Mouse (Mus musculus) MEL (cell line): Measurements from ENCODE around the gene Oxld1. TPM values are rescaled to one million over a fixed set of nuclear protein-coding genes. Genes with fewer than 3 reads are reported as not detected.

Source experiments
- DNase-seq: peaks from one replicate; pipeline ENCODE4 v3.0.0; 2011; ENCODE audit warnings: low read depth, low spot score
- H3K27ac ChIP-seq: 2 replicates; pipeline ENCODE4 v1.5.1; 2012; ENCODE audit warnings: low read depth, mild to moderate bottlenecking, control low read depth, low read length, moderate library complexity; ENCODE audit not compliant: control insufficient read depth
- H3K27me3 ChIP-seq, 2 experiments: fragments of 150-350 bp in 1 of 2; sonication (generic) in 1 of 2; 2 replicates each; pipeline ENCODE4 v1.6.1; 2012; ENCODE audit warnings: low read length in 2 of 2, mild to moderate bottlenecking in 2 of 2, improper control_type of control experiment in 1 of 2, moderate library complexity in 1 of 2; ENCODE audit not compliant: insufficient read depth in 2 of 2, control insufficient read depth in 1 of 2
- H3K36me3 ChIP-seq, 2 experiments: 2 replicates each; pipeline ENCODE4 v1.6.1; 2012 to 2014; ENCODE audit warnings: low read length in 2 of 2, improper control_type of control experiment in 1 of 2, inconsistent platforms in 1 of 2, mild to moderate bottlenecking in 1 of 2; ENCODE audit not compliant: insufficient read depth in 2 of 2, control insufficient read depth in 1 of 2
- H3K4me1 ChIP-seq, 2 experiments: fragments of 150-350 bp in 1 of 2; sonication (generic) in 1 of 2; 2 replicates each; pipeline ENCODE4 v1.6.1; 2012; ENCODE audit warnings: low read length in 2 of 2, improper control_type of control experiment in 1 of 2, mild to moderate bottlenecking in 1 of 2; ENCODE audit not compliant: insufficient read depth in 2 of 2, control insufficient read depth in 1 of 2
- H3K4me3 ChIP-seq, 2 experiments: fragments of 150-350 bp in 1 of 2; sonication (generic) in 1 of 2; 2 replicates each; pipeline ENCODE4 v1.5.1; 2012; ENCODE audit warnings: low read depth in 2 of 2, low read length in 2 of 2, mild to moderate bottlenecking in 2 of 2, moderate library complexity in 2 of 2, control low read depth in 1 of 2, improper control_type of control experiment in 1 of 2; ENCODE audit not compliant: control insufficient read depth in 1 of 2, insufficient read depth in 1 of 2
- H3K79me2 ChIP-seq: 2 replicates; pipeline ENCODE4 v1.6.1; 2012; ENCODE audit warnings: mild to moderate bottlenecking, low read length, moderate library complexity; ENCODE audit not compliant: control insufficient read depth, poor library complexity, insufficient read depth
- H3K9ac ChIP-seq: 2 replicates; pipeline ENCODE4 v1.6.1; 2012; ENCODE audit warnings: low read depth, mild to moderate bottlenecking, control low read depth, low read length, moderate library complexity; ENCODE audit not compliant: control insufficient read depth, poor library complexity, severe bottlenecking
- H3K9me3 ChIP-seq: fragments of 150-350 bp; sonication (generic); replicated peaks from 2 replicates; pipeline ENCODE4 v1.6.1; 2012; ENCODE audit warnings: mild to moderate bottlenecking, low read length, improper control_type of control experiment, moderate library complexity; ENCODE audit not compliant: insufficient read depth
- CHD2 ChIP-seq: IDR thresholded peaks from 2 replicates; pipeline ENCODE4 v1.6.1; 2011; ENCODE audit warnings: low read length, improper control_type of control experiment
- CTCF ChIP-seq, 3 experiments: IDR thresholded peaks in 2 of 3; conservative IDR thresholded peaks in 1 of 3; 2 replicates each; pipeline ENCODE4 v1.5.1; 2011 to 2012; ENCODE audit warnings: low read length in 3 of 3, low read depth in 2 of 3, mild to moderate bottlenecking in 2 of 3, improper control_type of control experiment in 1 of 3, inconsistent platforms in 1 of 3, mixed read lengths in 1 of 3, moderate library complexity in 1 of 3; ENCODE audit not compliant: control insufficient read depth in 1 of 3, insufficient read depth in 1 of 3, poor library complexity in 1 of 3, severe bottlenecking in 1 of 3
- E2F4 ChIP-seq: IDR thresholded peaks from 2 replicates; pipeline ENCODE4 v1.6.1; 2011; ENCODE audit warnings: low read depth, low read length, improper control_type of control experiment, borderline replicate concordance
- ELF1 ChIP-seq: IDR thresholded peaks from 2 replicates; pipeline ENCODE4 v1.6.1; 2014; ENCODE audit warnings: low read depth, mild to moderate bottlenecking, inconsistent platforms, low read length, improper control_type of control experiment, moderate library complexity
- ETS1 ChIP-seq: IDR thresholded peaks from 2 replicates; pipeline ENCODE4 v1.6.1; 2012; ENCODE audit warnings: low read depth, mild to moderate bottlenecking, inconsistent platforms, low read length, improper control_type of control experiment, moderate library complexity
- GATA1 ChIP-seq: IDR thresholded peaks from 2 replicates; pipeline ENCODE4 v1.6.1; 2011; ENCODE audit warnings: low read depth, low read length, improper control_type of control experiment
- HCFC1 ChIP-seq: IDR thresholded peaks from 2 replicates; pipeline ENCODE4 v1.6.1; 2012; ENCODE audit warnings: low read depth, mild to moderate bottlenecking, inconsistent platforms, low read length, improper control_type of control experiment, moderate library complexity
- KAT2A ChIP-seq: conservative IDR thresholded peaks from 2 replicates; pipeline ENCODE4 v1.6.1; 2012; ENCODE audit warnings: low read depth, low read length, improper control_type of control experiment, inconsistent platforms
- MEF2A ChIP-seq: IDR thresholded peaks from 2 replicates; pipeline ENCODE4 v1.6.1; 2014; ENCODE audit warnings: low read depth, mild to moderate bottlenecking, inconsistent platforms, low read length, improper control_type of control experiment; ENCODE audit not compliant: poor library complexity, insufficient replicate concordance, severe bottlenecking; ENCODE audit errors: extremely low read depth
- MYB ChIP-seq: IDR thresholded peaks from 2 replicates; pipeline ENCODE4 v1.6.1; 2011; ENCODE audit warnings: mild to moderate bottlenecking, low read depth, low read length, improper control_type of control experiment
- MYC ChIP-seq: IDR thresholded peaks from 2 replicates; pipeline ENCODE4 v1.6.1; 2011; ENCODE audit warnings: low read depth, mild to moderate bottlenecking, low read length, improper control_type of control experiment, moderate library complexity
- NELFE ChIP-seq: IDR thresholded peaks from 2 replicates; pipeline ENCODE4 v1.6.1; 2011; ENCODE audit warnings: low read depth, low read length, improper control_type of control experiment
- POLR2A ChIP-seq, 2 experiments: IDR thresholded peaks; 2 replicates each; pipeline ENCODE4 v1.6.1; 2011 to 2012; ENCODE audit warnings: low read length in 2 of 2, mild to moderate bottlenecking in 2 of 2, control low read depth in 1 of 2, improper control_type of control experiment in 1 of 2, low read depth in 1 of 2, moderate library complexity in 1 of 2; ENCODE audit not compliant: control insufficient read depth in 1 of 2, insufficient read depth in 1 of 2, poor library complexity in 1 of 2
- POLR2AphosphoS2 ChIP-seq: IDR thresholded peaks from 2 replicates; pipeline ENCODE4 v1.6.1; 2011; ENCODE audit warnings: low read length, improper control_type of control experiment
- POLR2AphosphoS5 ChIP-seq: IDR thresholded peaks from 2 replicates; pipeline ENCODE4 v1.6.1; 2012; ENCODE audit warnings: low read depth, borderline replicate concordance, mild to moderate bottlenecking, inconsistent platforms, low read length, moderate library complexity, mixed read lengths
- RAD21 ChIP-seq: IDR thresholded peaks from 2 replicates; pipeline ENCODE4 v1.6.1; 2011; ENCODE audit warnings: mild to moderate bottlenecking, low read depth, low read length, improper control_type of control experiment
- RCOR1 ChIP-seq: IDR thresholded peaks from 2 replicates; pipeline ENCODE4 v1.6.1; 2012; ENCODE audit warnings: low read depth, mild to moderate bottlenecking, inconsistent platforms, low read length, improper control_type of control experiment
- SIN3A ChIP-seq: IDR thresholded peaks from 2 replicates; pipeline ENCODE4 v1.6.1; 2012; ENCODE audit warnings: low read length, improper control_type of control experiment, inconsistent platforms
- SMC3 ChIP-seq: IDR thresholded peaks from 2 replicates; pipeline ENCODE4 v1.6.1; 2011; ENCODE audit warnings: low read depth, low read length, improper control_type of control experiment
- UBTF ChIP-seq: IDR thresholded peaks from 2 replicates; pipeline ENCODE4 v1.6.1; 2012; ENCODE audit warnings: low read depth, mild to moderate bottlenecking, inconsistent platforms, low read length, improper control_type of control experiment, moderate library complexity, borderline replicate concordance; ENCODE audit not compliant: insufficient read depth
- USF1 ChIP-seq: IDR thresholded peaks from 2 replicates; pipeline ENCODE4 v1.6.1; 2014; ENCODE audit warnings: low read depth, mild to moderate bottlenecking, inconsistent platforms, low read length, improper control_type of control experiment, moderate library complexity
- USF2 ChIP-seq, 2 experiments: IDR thresholded peaks; 2 replicates each; pipeline ENCODE4 v1.6.1; 2011 to 2012; ENCODE audit warnings: improper control_type of control experiment in 2 of 2, low read length in 2 of 2, borderline replicate concordance in 1 of 2, inconsistent platforms in 1 of 2, low read depth in 1 of 2, mild to moderate bottlenecking in 1 of 2; ENCODE audit not compliant: insufficient read depth in 1 of 2
- ZC3H11A ChIP-seq: IDR thresholded peaks from 2 replicates; pipeline ENCODE4 v1.6.1; 2012; ENCODE audit warnings: low read depth, mild to moderate bottlenecking, inconsistent platforms, low read length, improper control_type of control experiment
- ZKSCAN1 ChIP-seq: IDR thresholded peaks from 2 replicates; pipeline ENCODE4 v1.6.1; 2012; ENCODE audit warnings: low read depth, mild to moderate bottlenecking, inconsistent platforms, low read length, improper control_type of control experiment, moderate library complexity
- ZNF384 ChIP-seq: IDR thresholded peaks from 2 replicates; pipeline ENCODE4 v1.6.1; 2012; ENCODE audit warnings: low read depth, mild to moderate bottlenecking, inconsistent platforms, low read length, improper control_type of control experiment
- polyA plus RNA-seq, 2 experiments: library from polyadenylated mRNA; stranded (reverse) in 1 of 2; unstranded in 1 of 2; fragments of >175 nt in 1 of 2; fragments of >200 nt in 1 of 2; gene quantifications; 2 replicates each; pipeline versions ENCODE4 v1.2.1 to v1.2.4; 2012; ENCODE audit warnings: low replicate concordance in 2 of 2, low read depth in 1 of 2; ENCODE audit not compliant: insufficient read length in 2 of 2, insufficient read depth in 1 of 2, missing spikeins in 1 of 2
- total RNA-seq: library from RNA; depleted of rRNA; stranded (reverse); fragments of 300-350 nt; gene quantifications from 2 replicates; pipeline ENCODE4 v1.2.3, GENCODE M21; 2012

The Oxld1 gene
- total and polyA plus RNA-seq, 3 experiments, result 15.9 to 17.5 TPM; not detected in 1

GRCm38 (mm10) chr11:120454965-120455364 is 2.9 kb downstream of the Oxld1 start:
- H3K4me3 ChIP-seq, result no peak overlapping the region
- peaks cover 4 to 20% of the 10 kb centered on the region in 2 experiments for H3K4me1 ChIP-seq
- DNase-seq, result no peak
- H3K27me3 ChIP-seq, result no peaks in the 10 kb centered on the region
- H3K9ac ChIP-seq, result no peak overlapping the region
- H3K79me2 ChIP-seq, result peaks cover 29% of the 10 kb centered on the region
- no peaks in the 10 kb centered on the region for H3K9me3 ChIP-seq
- H3K27ac ChIP-seq, result no peak overlapping the region
- TF ChIP-seq KAT2A (no peak), CHD2 (no peak), RAD21 (no peak), USF1 (no peak), MYC (no peak), MYB (no peak), ZC3H11A (no peak), SMC3 (no peak), MEF2A (no peak), ZKSCAN1 (no peak), GATA1 (no peak), E2F4 (no peak), POLR2AphosphoS5 (no peak), RCOR1 (no peak), POLR2A (IDR thresholded peaks at IDR 0.05; ENCODE audit: control insufficient read depth in 1 of 2, insufficient read depth in 1 of 2, low read depth in 1 of 2, low read length in 2 of 2, poor library complexity in 1 of 2) (no peak)
- peaks cover 0 to 13% of the 10 kb centered on the region in 2 experiments; a peak in 2 of 4 replicates for H3K36me3 ChIP-seq

DNA sequence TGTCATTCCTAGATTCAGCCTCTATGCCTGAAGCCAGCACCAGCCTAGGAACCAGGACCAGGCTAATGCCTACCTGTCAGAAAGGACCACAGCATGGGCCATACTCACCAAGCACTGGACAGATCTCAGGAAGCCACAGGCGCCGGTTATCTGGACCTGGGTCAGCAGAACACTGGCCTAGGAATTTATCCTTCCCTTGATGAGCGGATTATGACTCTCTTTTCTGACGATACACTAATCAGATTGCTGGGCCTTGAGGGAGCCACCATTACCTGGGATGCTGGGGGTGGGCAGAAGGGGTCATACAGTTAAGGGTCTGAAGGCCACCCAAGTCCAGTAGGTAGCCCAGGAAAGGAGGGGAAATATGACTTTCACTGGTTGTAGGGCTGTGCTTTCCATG is 4.6 kb downstream of the Oxld1 start, which contains the start of gene Pde6g:
Gene Pde6g, minus strand, starts transcription at position 195 of the 400 bp plus-strand sequence.
- H3K79me2 ChIP-seq, result peaks cover 13% of the 10 kb centered on the region
- no peak for DNase-seq
- TF ChIP-seq SIN3A, result no peak
- TF ChIP-seq E2F4, result no peak
- TF ChIP-seq POLR2AphosphoS2, result no peak
- TF ChIP-seq ELF1, result no peak
- no peak for TF ChIP-seq UBTF
- TF ChIP-seq NELFE, result no peak
- TF ChIP-seq CHD2, result no peak
- no peak for TF ChIP-seq ZNF384
- no peak for TF ChIP-seq HCFC1
- TF ChIP-seq ETS1, result no peak
- TF ChIP-seq SMC3, result no peak
- TF ChIP-seq MYB, result no peak
- TF ChIP-seq POLR2AphosphoS5, result no peak
- no peak for TF ChIP-seq CTCF (IDR thresholded peaks at IDR 0.05 in 2 of 3, conservative IDR thresholded peaks at IDR 0.05 in 1 of 3; ENCODE audit: control insufficient read depth in 1 of 3, insufficient read depth in 1 of 3, low read depth in 2 of 3, low read length in 3 of 3, poor library complexity in 1 of 3, severe bottlenecking in 1 of 3)
- no peak for TF ChIP-seq KAT2A
- TF ChIP-seq USF2 (IDR thresholded peaks at IDR 0.05; ENCODE audit: borderline replicate concordance in 1 of 2, insufficient read depth in 1 of 2, low read depth in 1 of 2, low read length in 2 of 2), result no peak
- no peak for TF ChIP-seq ZKSCAN1
- TF ChIP-seq ZC3H11A, result no peak
- no peak for TF ChIP-seq RAD21
- peaks cover 5 to 16% of the 10 kb centered on the region in 2 experiments for H3K4me1 ChIP-seq
- peaks cover 0 to 5% of the 10 kb centered on the region in 2 experiments; a peak in 2 of 4 replicates for H3K36me3 ChIP-seq
- H3K9me3 ChIP-seq, result no peaks in the 10 kb centered on the region
- H3K27me3 ChIP-seq, result no peaks in the 10 kb centered on the region
- no peak within 1 kb of the TSS for H3K4me3 ChIP-seq
- no peak within 1 kb of the TSS for H3K9ac ChIP-seq
- no peak within 1 kb of the TSS for H3K27ac ChIP-seq
